In genomic region chrX:73948647-73949046, GRCm38 (mm10) we compare ENCODE assay signal across 8 mouse cellular contexts. TPM values are rescaled to one million over a fixed set of nuclear protein-coding genes. Genes with fewer than 3 reads are reported as not detected.
DNase-seq lines count a peak whose midpoint lies in the region; ATAC-seq and TF ChIP-seq lines count a peak whose summit lies in the region.

No protein-coding gene starts in this region.

- DNase-seq in frontal cortex, postnatal 10 days (ENCODE audit: low spot score in 2 of 2): no peak
- peak; percentile 79 for DNase-seq in adipocyte (ENCODE audit: low spot score)
- peak; percentile 38 for DNase-seq in embryo, embryonic 11.5 days (ENCODE audit: low read depth, low spot score)
- DNase-seq in heart, postnatal 4 days: peak; percentile 75
- DNase-seq in kidney, postnatal 4 days: peak; percentile 38 to 65
- peak; percentile 56 for DNase-seq in lung, postnatal 0 days (ENCODE audit: low spot score)

- peak; percentile 85 for TF ChIP-seq CTCF in lung, postnatal 0 days (IDR thresholded peaks at IDR 0.05)

- WGBS in lung, postnatal 0 days: 20% methylated on average over 4 of the region's 4 CpGs

- no peaks in the 10 kb centered on the region for H3K9me3 ChIP-seq in lung, postnatal 0 days (ENCODE audit: low read length)

- ATAC-seq in frontal cortex, adult (ENCODE audit: low TSS enrichment): peak; percentile 78
- peak; percentile 68 for ATAC-seq in lung, postnatal 0 days
- peak; percentile 85; the same call in 1 of the 2 replicates for ATAC-seq in neutrophil, adult 5-6 weeks (ENCODE audit: extremely low read depth, insufficient number of reproducible peaks, low FRiP score, poor library complexity, severe bottlenecking)

- no peak overlapping the region for H3K9ac ChIP-seq in lung, postnatal 0 days (replicated peaks; ENCODE audit: low read depth)

- H3K27ac ChIP-seq in lung, postnatal 0 days (ENCODE audit: low read length): no peak overlapping the region

- no peak overlapping the region for H3K4me3 ChIP-seq in lung, postnatal 0 days (ENCODE audit: low read depth, low read length)

- no peaks in the 10 kb centered on the region for H3K27me3 ChIP-seq in lung, postnatal 0 days (replicated peaks; ENCODE audit: insufficient read depth, low read length)

- no peaks in the 10 kb centered on the region for H3K4me1 ChIP-seq in lung, postnatal 0 days (ENCODE audit: insufficient read depth, low read depth, low read length)

- peaks cover 7% of the 10 kb centered on the region; the same call in 1 of the 2 replicates for H3K36me3 ChIP-seq in lung, postnatal 0 days (ENCODE audit: insufficient read depth, low read length)

- no peak for TF ChIP-seq EP300 in lung, postnatal 0 days (IDR thresholded peaks at IDR 0.05)

- no peak overlapping the region for H3K4me2 ChIP-seq in lung, postnatal 0 days (replicated peaks; ENCODE audit: low read depth, low read length)

RNA-seq across cellular contexts. Expression of gene Hcfc1, which starts 17.5 kb away (rescaled TPM):
- total RNA-seq in heart, postnatal 4 days (2021): 10 to 100 TPM; 73.9 to 79.3 TPM
- 19.0 and 22.8 TPM in 2 replicates for polyA plus RNA-seq in lung, postnatal 0 days (2015; fragmentation: Nextera tagmentation; extraction: Ambion mirVana)
- 41.7 and 41.9 TPM in 2 replicates for total RNA-seq in neutrophil, adult 5-6 weeks (2017)

RNA-seq across cellular contexts. Expression of gene Renbp, which starts 18.0 kb away (rescaled TPM):
- 10 to 100 TPM; 21.4 to 22.9 TPM for total RNA-seq in heart, postnatal 4 days (2021)
- 79.4 and 83.5 TPM in 2 replicates for polyA plus RNA-seq in lung, postnatal 0 days (2015; fragmentation: Nextera tagmentation; extraction: Ambion mirVana)
- total RNA-seq in neutrophil, adult 5-6 weeks (2017): 6.5 and 7.0 TPM in 2 replicates

RNA-seq across cellular contexts. Expression of gene Naa10, which starts 26.9 kb away (rescaled TPM):
- total RNA-seq in heart, postnatal 4 days (2021): 10 to 100 TPM; 66.7 to 71.7 TPM
- 54.6 and 55.3 TPM in 2 replicates for polyA plus RNA-seq in lung, postnatal 0 days (2015; fragmentation: Nextera tagmentation; extraction: Ambion mirVana)
- total RNA-seq in neutrophil, adult 5-6 weeks (2017): 46.7 TPM in 2 replicates

RNA-seq across cellular contexts. Expression of gene Arhgap4, which starts 27.0 kb away (rescaled TPM):
- 1 to 10 TPM; 1.8 to 2.0 TPM for total RNA-seq in heart, postnatal 4 days (2021)
- polyA plus RNA-seq in lung, postnatal 0 days (2015; fragmentation: Nextera tagmentation; extraction: Ambion mirVana): 1.9 and 2.3 TPM in 2 replicates
- 358 and 362 TPM in 2 replicates for total RNA-seq in neutrophil, adult 5-6 weeks (2017)

RNA-seq across cellular contexts. Expression of gene L1cam, which starts 52.7 kb away (rescaled TPM):
- 1 to 10 TPM; 1.4 to 1.6 TPM for total RNA-seq in heart, postnatal 4 days (2021)
- polyA plus RNA-seq in lung, postnatal 0 days (2015; fragmentation: Nextera tagmentation; extraction: Ambion mirVana): 0.86 and 0.98 TPM in 2 replicates
- 20.3 and 22.2 TPM in 2 replicates for total RNA-seq in neutrophil, adult 5-6 weeks (2017)

Comparison
In these comparisons a context has a peak if more than half of its experiments do, and no peak if none do; other contexts are left out.
1. DNase-seq: peak in adipocyte (single experiment), embryo, embryonic 11.5 days (single experiment), heart, postnatal 4 days (single experiment), kidney, postnatal 4 days (2 of 2) and lung, postnatal 0 days (single experiment); none in frontal cortex, postnatal 10 days (0 of 2).
2. Peak in every context shown above with its lines, with median percentiles within 50 percentile points of each other: ATAC-seq.